Mouse (Mus musculus): ENCODE data around the gene Ift74.
"Not testable (repeated sequence)": the region's sequence is repeated elsewhere in the genome, so short reads cannot be mapped to it uniquely, and the experiment has no call there.

Ift74 gene

GRCm38 (mm10) chr4:94613972-94614626 is at the start of gene Ift74:
Gene Ift74 (plus strand): TSS chr4:94614491.
- DNase-seq (ENCODE audit: low spot score), result peak; percentile 91

- DNase-seq (ENCODE audit: low spot score), result no peak
Measured at GRCm38 (mm10) chr4:94572677-94573076, 41.6 kb upstream of the Ift74 start.

GRCm38 (mm10) chr4:94591765-94592381 is 22.4 kb upstream of the Ift74 start:
- DNase-seq (ENCODE audit: low spot score), result no peak

GRCm38 (mm10) chr4:94592709-94593108 is 21.6 kb upstream of the Ift74 start:
- DNase-seq (ENCODE audit: low spot score), result no peak

- peak; percentile 13 for DNase-seq (ENCODE audit: low spot score)
Measured at GRCm38 (mm10) chr4:94601395-94601794, 12.9 kb upstream of the Ift74 start.

GRCm38 (mm10) chr4:94602496-94603030 is 11.7 kb upstream of the Ift74 start:
- DNase-seq (ENCODE audit: low spot score), result no peak

GRCm38 (mm10) chr4:94603031-94603629 is 11.2 kb upstream of the Ift74 start, which contains the start of gene Plaa:
Gene Plaa (minus strand): TSS chr4:94603244.
- DNase-seq (ENCODE audit: low spot score), result peak; percentile 92

- no peak for DNase-seq (ENCODE audit: low spot score)
Measured at GRCm38 (mm10) chr4:94604452-94605019, 9.8 kb upstream of the Ift74 start.

GRCm38 (mm10) chr4:94605591-94605990 is 8.7 kb upstream of the Ift74 start:
- DNase-seq (ENCODE audit: low spot score), result no peak

GRCm38 (mm10) chr4:94610339-94610738 is 4.0 kb upstream of the Ift74 start:
- DNase-seq (ENCODE audit: low spot score), result no peak

GRCm38 (mm10) chr4:94614627-94615006 is 326 bp downstream of the Ift74 start:
- no peak for DNase-seq (ENCODE audit: low spot score)

- DNase-seq (ENCODE audit: low spot score), result no peak
Measured at GRCm38 (mm10) chr4:94620077-94620476, 5.8 kb downstream of the Ift74 start.

- DNase-seq (ENCODE audit: low spot score), result no peak
Measured at GRCm38 (mm10) chr4:94643141-94643540, 28.9 kb downstream of the Ift74 start.

- no peak for DNase-seq (ENCODE audit: low spot score)
Measured at GRCm38 (mm10) chr4:94649920-94650319, 35.6 kb downstream of the Ift74 start, which contains the start of gene Lrrc19. Gene Lrrc19 (minus strand): TSS chr4:94650144.

GRCm38 (mm10) chr4:94650426-94651175 is 36.3 kb downstream of the Ift74 start:
- DNase-seq (ENCODE audit: low spot score), result not testable (repeated sequence)

- DNase-seq (ENCODE audit: low spot score), result no peak
Measured at GRCm38 (mm10) chr4:94669718-94670117, 55.4 kb downstream of the Ift74 start.

GRCm38 (mm10) chr4:94680662-94681061 is 66.4 kb downstream of the Ift74 start:
- DNase-seq (ENCODE audit: low spot score), result no peak

GRCm38 (mm10) chr4:94681181-94681580 is 66.9 kb downstream of the Ift74 start:
- DNase-seq (ENCODE audit: low spot score), result no peak

GRCm38 (mm10) chr4:94682029-94682428 is 67.7 kb downstream of the Ift74 start:
- DNase-seq (ENCODE audit: low spot score), result no peak

- DNase-seq (ENCODE audit: low spot score), result no peak
Measured at GRCm38 (mm10) chr4:94683305-94683704, 69.0 kb downstream of the Ift74 start.

GRCm38 (mm10) chr4:94689804-94690203 is 75.5 kb downstream of the Ift74 start:
- DNase-seq (ENCODE audit: low spot score), result not testable (repeated sequence)

GRCm38 (mm10) chr4:94691078-94691477 is 76.8 kb downstream of the Ift74 start:
- DNase-seq (ENCODE audit: low spot score), result no peak

Measured in T-cell, adult 2 months (primary cell).